Mouse (Mus musculus): ENCODE measurements around the gene Tph2.

DNA sequence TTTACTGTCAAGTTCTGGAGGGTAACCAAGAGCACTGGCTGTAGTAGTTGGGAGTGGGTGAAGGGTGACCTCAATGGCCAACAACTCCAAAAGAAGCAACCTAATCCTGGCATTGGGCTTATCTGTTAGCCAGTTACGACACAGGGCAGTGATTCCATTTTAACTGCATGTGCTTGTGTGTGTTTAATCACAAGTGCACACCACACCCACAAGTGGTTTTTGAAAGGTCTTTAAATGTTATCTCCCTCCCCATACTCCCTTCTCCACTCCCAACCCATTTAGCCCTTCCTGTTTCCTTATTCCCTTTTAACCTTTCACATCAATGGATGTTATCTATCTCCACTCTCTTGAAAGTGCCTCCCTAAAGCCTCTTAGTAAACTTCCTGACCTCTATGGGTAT, 20.5 kb upstream of the Tph2 start:
- no peak for TF ChIP-seq CTCF (IDR thresholded peaks at IDR 0.05; ENCODE audit: control insufficient read depth, insufficient read depth, low read length)
- no peak for TF ChIP-seq POLR2A (IDR thresholded peaks at IDR 0.05; ENCODE audit: borderline replicate concordance, control insufficient read depth, low read depth, low read length)
